Mouse (Mus musculus): Measurements from ENCODE around the gene Fgfrl1.
"Not testable (repeated sequence)": the region's sequence is repeated elsewhere in the genome, so short reads cannot be mapped to it uniquely, and the experiment has no call there.

Gene Fgfrl1

GRCm38 (mm10) chr5:108751258-108751657 is 59.1 kb downstream of the Fgfrl1 start:
- DNase-seq (ENCODE audit: low spot score in 2 of 2): not testable (repeated sequence)
